Comparison of ENCODE assay signal across 7 mouse cellular contexts in genomic region chr11:52370135-52370452, GRCm38 (mm10). TPM values are rescaled to one million over a fixed set of nuclear protein-coding genes. Genes with fewer than 3 reads are reported as not detected.
A peak's percentile ranks its signal among the peaks of the same experiment; 100 is the strongest.
DNase-seq lines count a peak whose midpoint lies in the region; ATAC-seq and TF ChIP-seq lines count a peak whose summit lies in the region.

No protein-coding gene starts in this region.

- H3K27ac ChIP-seq in heart, postnatal 0 days (ENCODE audit: low read depth) = peak overlapping the region; percentile 70
- H3K27ac ChIP-seq in midbrain, embryonic 13.5 days = peak overlapping the region; percentile 35; the same call in 1 of the 2 replicates
- H3K27ac ChIP-seq in midbrain, embryonic 10.5 days (replicated peaks) = no peak overlapping the region
- H3K27ac ChIP-seq in hindbrain, embryonic 14.5 days = 0 out of 2 replicates have a peak overlapping the region, but pooled peaks have one; percentile 51
- peak overlapping the region; percentile 76 for H3K27ac ChIP-seq in stomach, postnatal 0 days (replicated peaks)

- 95% methylated on average over 2 of the region's 2 CpGs for WGBS in heart, postnatal 0 days
- 100% methylated on average over 2 of the region's 2 CpGs for WGBS in midbrain, embryonic 13.5 days
- WGBS in midbrain, embryonic 10.5 days = 93% methylated on average over 2 of the region's 2 CpGs
- WGBS in hindbrain, embryonic 14.5 days = 96% methylated on average over 2 of the region's 2 CpGs
- WGBS in stomach, postnatal 0 days = 91% methylated on average over 2 of the region's 2 CpGs

- no peak for TF ChIP-seq CTCF in heart, postnatal 0 days (IDR thresholded peaks at IDR 0.05; ENCODE audit: low read depth)
- peak; percentile 45 for TF ChIP-seq CTCF in stomach, postnatal 0 days (IDR thresholded peaks at IDR 0.05; ENCODE audit: low read depth)

- H3K9ac ChIP-seq in heart, postnatal 0 days (replicated peaks; ENCODE audit: low read depth, low read length) = no peak overlapping the region
- no peak overlapping the region for H3K9ac ChIP-seq in midbrain, embryonic 13.5 days (replicated peaks)
- no peak overlapping the region for H3K9ac ChIP-seq in hindbrain, embryonic 14.5 days
- no peak overlapping the region for H3K9ac ChIP-seq in stomach, postnatal 0 days (ENCODE audit: low read length)

- H3K4me3 ChIP-seq in heart, postnatal 0 days (ENCODE audit: low read depth, low read length) = no peak overlapping the region
- H3K4me3 ChIP-seq in midbrain, embryonic 13.5 days (replicated peaks) = no peak overlapping the region
- H3K4me3 ChIP-seq in midbrain, embryonic 10.5 days = no peak overlapping the region
- H3K4me3 ChIP-seq in hindbrain, embryonic 14.5 days (replicated peaks; ENCODE audit: low read length) = no peak overlapping the region
- H3K4me3 ChIP-seq in stomach, postnatal 0 days (ENCODE audit: low read depth, low read length) = no peak overlapping the region

- no peaks in the 10 kb centered on the region for H3K27me3 ChIP-seq in heart, postnatal 0 days (ENCODE audit: control insufficient read depth, insufficient read depth, low read length)
- no peaks in the 10 kb centered on the region for H3K27me3 ChIP-seq in midbrain, embryonic 13.5 days
- H3K27me3 ChIP-seq in midbrain, embryonic 10.5 days (ENCODE audit: low read depth, poor library complexity, severe bottlenecking) = no peaks in the 10 kb centered on the region
- H3K27me3 ChIP-seq in hindbrain, embryonic 14.5 days (ENCODE audit: control insufficient read depth, insufficient read depth, low read length) = no peaks in the 10 kb centered on the region
- H3K27me3 ChIP-seq in stomach, postnatal 0 days (ENCODE audit: control insufficient read depth, insufficient read depth, low read length) = no peaks in the 10 kb centered on the region

- peaks cover 50% of the 10 kb centered on the region for H3K4me1 ChIP-seq in heart, postnatal 0 days (ENCODE audit: control insufficient read depth, insufficient read depth)
- H3K4me1 ChIP-seq in midbrain, embryonic 13.5 days (replicated peaks) = peaks cover 22% of the 10 kb centered on the region
- peaks cover 14% of the 10 kb centered on the region for H3K4me1 ChIP-seq in midbrain, embryonic 10.5 days
- peaks cover 10% of the 10 kb centered on the region for H3K4me1 ChIP-seq in hindbrain, embryonic 14.5 days (replicated peaks; ENCODE audit: control insufficient read depth, insufficient read depth, low read length)
- peaks cover 6% of the 10 kb centered on the region for H3K4me1 ChIP-seq in stomach, postnatal 0 days (replicated peaks; ENCODE audit: control insufficient read depth, insufficient read depth)

- no peak for TF ChIP-seq EP300 in heart, postnatal 0 days (IDR thresholded peaks at IDR 0.05; ENCODE audit: low read depth)
- TF ChIP-seq EP300 in stomach, postnatal 0 days (optimal IDR thresholded peaks at IDR 0.05) = no peak

- H3K9me3 ChIP-seq in heart, postnatal 0 days (replicated peaks; ENCODE audit: control insufficient read depth, low read length) = no peaks in the 10 kb centered on the region
- no peaks in the 10 kb centered on the region for H3K9me3 ChIP-seq in midbrain, embryonic 13.5 days
- H3K9me3 ChIP-seq in midbrain, embryonic 10.5 days (replicated peaks) = no peaks in the 10 kb centered on the region
- no peaks in the 10 kb centered on the region for H3K9me3 ChIP-seq in hindbrain, embryonic 14.5 days (ENCODE audit: control insufficient read depth, low read length)
- no peaks in the 10 kb centered on the region for H3K9me3 ChIP-seq in stomach, postnatal 0 days (ENCODE audit: control insufficient read depth, low read length)

- no peak overlapping the region for H3K4me2 ChIP-seq in heart, postnatal 0 days (ENCODE audit: low read depth, low read length)
- no peak overlapping the region for H3K4me2 ChIP-seq in midbrain, embryonic 13.5 days (replicated peaks)
- H3K4me2 ChIP-seq in hindbrain, embryonic 14.5 days (replicated peaks) = no peak overlapping the region
- no peak overlapping the region for H3K4me2 ChIP-seq in stomach, postnatal 0 days (replicated peaks; ENCODE audit: low read depth)

- peaks cover 5% of the 10 kb centered on the region for H3K36me3 ChIP-seq in heart, postnatal 0 days (replicated peaks; ENCODE audit: control insufficient read depth, insufficient read depth, low read length)
- H3K36me3 ChIP-seq in midbrain, embryonic 13.5 days = peaks cover 4% of the 10 kb centered on the region
- peaks cover 15% of the 10 kb centered on the region for H3K36me3 ChIP-seq in midbrain, embryonic 10.5 days
- peaks cover 7% of the 10 kb centered on the region; the same call in 1 of the 2 replicates for H3K36me3 ChIP-seq in hindbrain, embryonic 14.5 days (replicated peaks; ENCODE audit: control insufficient read depth, insufficient read depth)
- 0 out of 2 replicates have a peak, but pooled peaks cover 6% of the 10 kb centered on the region for H3K36me3 ChIP-seq in stomach, postnatal 0 days (ENCODE audit: control insufficient read depth, insufficient read depth, low read length)

- no peak for ATAC-seq in heart, postnatal 0 days (ENCODE audit: insufficient read depth, low read depth)
- no peak for ATAC-seq in midbrain, embryonic 13.5 days
- ATAC-seq in hindbrain, embryonic 14.5 days (ENCODE audit: low FRiP score) = no peak
- ATAC-seq in stomach, postnatal 0 days (ENCODE audit: low FRiP score, low TSS enrichment) = no peak

- no peak for DNase-seq in heart, postnatal 0 days (ENCODE audit: low spot score)
- DNase-seq in heart, postnatal 4 days = no peak
- no peak for DNase-seq in midbrain, embryonic 10.5 days (ENCODE audit: low spot score)
- no peak for DNase-seq in hindbrain, embryonic 14.5 days (ENCODE audit: low spot score)
- no peak for DNase-seq in stomach, postnatal 0 days (ENCODE audit: low spot score)
- no peak for DNase-seq in thymus, postnatal 4 days

RNA-seq across cellular contexts. Expression of gene Vdac1, which starts 9.4 kb away (rescaled TPM):
- total RNA-seq in heart, postnatal 0 days (2014; rRNA removed; ENCODE audit: low replicate concordance) = 478 and 528 TPM in 2 replicates
- polyA plus RNA-seq in heart, postnatal 0 days (2015; fragmentation: Nextera tagmentation; extraction: Ambion mirVana) = 627 and 646 TPM in 2 replicates
- 100 to 1,000 TPM; 785 to 812 TPM for total RNA-seq in heart, postnatal 4 days (2021)
- polyA plus RNA-seq in midbrain, embryonic 13.5 days (2015; fragmentation: Nextera tagmentation; extraction: Ambion mirVana) = 268 and 278 TPM in 2 replicates
- polyA plus RNA-seq in midbrain, embryonic 10.5 days (2016; fragmentation: Nextera tagmentation; extraction: Ambion mirVana) = 221 and 222 TPM in 2 replicates
- 295 and 334 TPM in 2 replicates for polyA plus RNA-seq in hindbrain, embryonic 14.5 days (2014; fragmentation: Nextera tagmentation; extraction: Ambion mirVana)
- polyA plus RNA-seq in stomach, postnatal 0 days (2015; fragmentation: Nextera tagmentation; extraction: Ambion mirVana) = 189 and 193 TPM in 2 replicates

RNA-seq across cellular contexts. Expression of gene 9530068E07Rik, which starts 26.1 kb away (rescaled TPM):
- 149 and 200 TPM in 2 replicates for total RNA-seq in heart, postnatal 0 days (2014; rRNA removed; ENCODE audit: low replicate concordance)
- polyA plus RNA-seq in heart, postnatal 0 days (2015; fragmentation: Nextera tagmentation; extraction: Ambion mirVana) = 133 and 134 TPM in 2 replicates
- total RNA-seq in heart, postnatal 4 days (2021) = 100 to 1,000 TPM; 113 to 116 TPM
- 127 and 131 TPM in 2 replicates for polyA plus RNA-seq in midbrain, embryonic 13.5 days (2015; fragmentation: Nextera tagmentation; extraction: Ambion mirVana)
- polyA plus RNA-seq in midbrain, embryonic 10.5 days (2016; fragmentation: Nextera tagmentation; extraction: Ambion mirVana) = 171 and 174 TPM in 2 replicates
- polyA plus RNA-seq in hindbrain, embryonic 14.5 days (2014; fragmentation: Nextera tagmentation; extraction: Ambion mirVana) = 138 and 152 TPM in 2 replicates
- 104 and 115 TPM in 2 replicates for polyA plus RNA-seq in stomach, postnatal 0 days (2015; fragmentation: Nextera tagmentation; extraction: Ambion mirVana)
